Mouse (Mus musculus): ENCODE results near the gene Prrx2.
"Not testable (repeated sequence)": the region's sequence is repeated elsewhere in the genome, so short reads cannot be mapped to it uniquely, and the experiment has no call there.

GRCm38 (mm10) chr2:30915933-30916332 is 81.2 kb downstream of the Prrx2 start:
- not testable (repeated sequence) for TF ChIP-seq POLR2A (IDR thresholded peaks at IDR 0.05; ENCODE audit: low read depth, low read length); CTCF (conservative IDR thresholded peaks at IDR 0.05; ENCODE audit: insufficient read depth, insufficient read length, low read depth, low read length)
